Mouse (Mus musculus) G1E-ER4 (cell line): ENCODE data around the gene Marcksl1. TPM values are rescaled to one million over a fixed set of nuclear protein-coding genes. Genes with fewer than 3 reads are reported as not detected.

Experiments used
- GATA1 ChIP-seq: IDR thresholded peaks from one replicate; pipeline ENCODE4 v1.8.0; 2012; ENCODE audit warnings: low read length, inconsistent platforms
- polyA plus RNA-seq: library from polyadenylated mRNA; stranded (reverse); fragments of >175 nt; gene quantifications from 2 replicates; pipeline ENCODE4 v1.2.3, GENCODE M21; 2012

Gene Marcksl1
- polyA plus RNA-seq, 1 experiment: 74.7 TPM

DNA sequence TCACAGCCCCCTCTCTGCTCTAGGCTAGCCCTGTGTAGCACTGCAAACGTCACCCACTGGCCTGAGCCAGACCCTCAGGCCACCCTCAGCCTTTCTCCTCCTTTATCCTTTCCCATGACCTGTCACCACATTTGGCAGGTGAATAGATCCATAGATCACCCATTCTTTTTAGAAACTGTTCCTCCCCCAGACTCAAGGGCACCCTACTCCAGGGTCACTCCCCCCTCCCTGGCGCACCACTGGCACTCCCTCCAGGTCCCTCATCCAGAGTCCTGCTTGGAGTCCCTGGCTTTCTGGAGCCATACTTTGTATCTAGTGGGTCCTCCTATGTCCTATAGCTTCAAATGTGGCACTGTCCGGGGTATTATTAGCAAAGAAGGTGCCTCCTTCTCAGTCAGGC, 7.9 kb upstream of the Marcksl1 start:
- TF ChIP-seq GATA1: no peak

DNA sequence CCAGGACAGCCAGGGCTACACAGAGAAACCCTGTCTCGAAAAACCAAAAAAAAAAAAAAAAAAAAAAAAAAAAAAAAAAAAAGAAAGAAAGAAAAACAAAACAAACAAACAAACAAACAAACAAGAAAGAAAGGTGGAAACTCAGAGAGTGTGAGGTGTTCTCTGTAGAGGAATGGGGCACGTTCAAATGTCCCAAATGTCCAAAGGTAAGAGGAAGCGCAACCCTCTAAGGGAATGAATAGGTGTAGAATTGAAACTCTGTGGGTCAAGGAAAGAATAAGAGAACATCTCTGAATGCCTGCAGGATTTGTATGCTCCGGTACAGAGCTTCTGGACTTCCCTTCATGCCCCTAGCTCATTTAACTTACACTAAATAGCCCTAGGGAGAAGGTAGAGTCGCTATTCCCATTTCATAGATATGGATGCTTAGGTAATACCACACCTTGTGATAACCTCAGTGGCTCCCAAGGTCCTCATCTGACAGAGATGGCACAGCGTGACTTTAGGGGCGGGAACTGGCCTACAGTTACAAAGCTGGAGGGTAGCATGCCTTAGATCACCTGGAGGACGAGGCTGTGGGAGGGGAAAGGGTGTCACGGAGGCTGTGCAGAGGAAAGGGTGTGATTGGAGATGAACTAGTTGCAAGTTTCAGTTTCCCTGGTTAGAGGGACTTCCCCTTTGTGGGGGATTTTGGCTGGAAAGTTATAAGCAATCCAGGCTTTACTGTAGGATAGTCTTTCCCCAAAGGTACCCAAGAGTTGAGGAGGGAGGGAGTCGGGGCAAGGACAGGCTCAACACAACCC, 5.7 kb upstream of the Marcksl1 start:
- no peak for TF ChIP-seq GATA1

DNA sequence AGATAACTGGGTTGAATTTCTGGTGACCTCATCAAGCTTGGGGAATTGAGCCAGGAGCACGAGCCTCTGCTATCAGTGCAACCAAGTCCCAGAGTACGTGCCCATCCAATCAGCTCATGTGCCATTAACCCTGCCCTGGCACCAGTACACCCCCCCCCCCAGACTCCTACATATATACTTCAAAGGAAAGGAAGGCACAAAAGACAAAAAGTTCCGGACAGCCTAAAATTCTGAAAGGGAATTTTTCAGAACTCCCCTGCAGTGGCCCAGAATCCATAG, 5.2 kb upstream of the Marcksl1 start:
- no peak for TF ChIP-seq GATA1

DNA sequence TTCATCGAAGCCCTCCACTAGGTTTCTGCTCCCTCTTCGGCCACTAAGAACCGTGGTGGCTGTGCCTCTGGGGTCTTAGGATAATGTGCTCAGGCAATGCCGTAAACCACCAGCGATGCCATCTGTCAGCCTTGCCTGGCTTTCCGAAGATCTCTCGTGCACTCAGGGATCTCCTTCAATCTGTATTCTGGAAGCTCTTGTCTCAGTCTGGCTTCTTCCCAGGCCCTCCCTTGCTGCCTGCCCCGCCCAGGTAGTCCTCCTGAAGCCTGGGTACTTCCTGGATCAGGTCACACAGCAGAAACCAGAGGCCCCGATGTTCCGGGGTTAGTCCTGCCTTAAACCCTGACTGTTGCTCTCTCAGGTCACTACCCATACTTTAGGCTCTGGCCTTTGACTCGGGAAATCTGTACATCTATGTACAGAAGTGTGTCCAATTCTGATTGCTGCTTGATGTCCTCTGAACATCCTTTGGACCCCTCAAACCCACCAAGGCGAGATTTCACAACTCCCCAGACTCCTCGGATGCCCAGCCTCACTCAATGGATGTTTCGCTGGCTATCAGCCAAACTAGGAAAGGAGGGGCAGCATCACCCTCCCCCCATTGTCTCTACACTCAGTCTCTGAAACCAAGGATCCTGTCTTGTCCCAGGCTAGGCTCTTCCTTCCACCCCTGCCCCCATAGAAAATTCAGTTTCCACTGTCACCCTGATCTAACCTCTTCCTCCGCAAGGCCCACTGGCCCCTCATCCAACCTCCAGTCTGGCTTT, 4.4 kb upstream of the Marcksl1 start:
- TF ChIP-seq GATA1: no peak

DNA sequence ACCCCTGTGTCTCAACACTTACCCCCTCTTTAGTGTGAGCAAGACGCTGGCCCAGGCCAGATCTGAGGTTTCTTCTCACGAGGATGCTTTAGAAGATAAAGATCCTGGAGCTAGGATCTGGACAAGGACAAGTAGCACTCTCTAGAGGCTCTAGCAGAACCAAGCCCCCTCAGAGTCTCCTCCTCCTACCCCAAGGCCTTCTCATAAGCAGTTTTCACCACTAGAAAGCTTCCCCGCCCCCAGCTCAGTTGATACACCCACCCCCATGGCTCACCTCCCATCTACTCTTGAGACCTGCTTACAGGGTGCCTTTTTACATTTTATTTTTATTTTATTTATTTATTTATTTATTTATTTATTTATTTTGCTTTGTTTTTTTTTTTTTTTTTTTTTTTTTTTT, 3.7 kb upstream of the Marcksl1 start:
- no peak for TF ChIP-seq GATA1

DNA sequence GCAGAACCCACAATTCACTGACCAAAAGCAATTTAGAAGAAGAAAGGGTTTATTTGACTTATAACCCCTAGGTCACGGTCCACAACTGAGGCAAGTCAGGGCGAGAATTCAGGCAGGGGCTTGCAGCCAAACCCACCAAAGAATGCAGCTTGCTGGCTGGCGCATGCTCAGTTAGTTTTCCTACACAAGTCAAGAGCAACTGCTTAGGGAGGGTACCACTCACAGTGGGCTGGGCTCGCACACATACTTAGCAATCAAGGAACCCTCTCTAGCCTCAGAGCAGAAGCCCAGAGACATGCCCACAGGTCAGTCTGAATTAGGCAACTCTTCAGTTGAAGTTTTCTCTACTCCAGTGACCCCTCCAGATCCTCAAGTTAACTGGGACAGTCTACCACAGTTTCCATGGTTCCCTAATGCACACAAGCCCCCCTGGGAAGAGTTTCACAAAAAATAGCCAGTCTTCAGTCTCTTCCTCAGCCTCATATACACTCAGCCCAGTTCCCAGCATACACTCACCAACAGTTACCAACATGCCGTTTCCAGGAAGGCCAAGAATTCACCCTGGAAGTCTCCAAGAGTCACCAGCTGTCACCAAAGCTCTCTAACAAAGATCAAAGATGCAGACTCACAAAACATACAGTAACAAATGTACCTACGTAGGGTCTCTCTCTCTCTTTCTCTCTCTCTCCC, 2.5 kb upstream of the Marcksl1 start:
- TF ChIP-seq GATA1: no peak

DNA sequence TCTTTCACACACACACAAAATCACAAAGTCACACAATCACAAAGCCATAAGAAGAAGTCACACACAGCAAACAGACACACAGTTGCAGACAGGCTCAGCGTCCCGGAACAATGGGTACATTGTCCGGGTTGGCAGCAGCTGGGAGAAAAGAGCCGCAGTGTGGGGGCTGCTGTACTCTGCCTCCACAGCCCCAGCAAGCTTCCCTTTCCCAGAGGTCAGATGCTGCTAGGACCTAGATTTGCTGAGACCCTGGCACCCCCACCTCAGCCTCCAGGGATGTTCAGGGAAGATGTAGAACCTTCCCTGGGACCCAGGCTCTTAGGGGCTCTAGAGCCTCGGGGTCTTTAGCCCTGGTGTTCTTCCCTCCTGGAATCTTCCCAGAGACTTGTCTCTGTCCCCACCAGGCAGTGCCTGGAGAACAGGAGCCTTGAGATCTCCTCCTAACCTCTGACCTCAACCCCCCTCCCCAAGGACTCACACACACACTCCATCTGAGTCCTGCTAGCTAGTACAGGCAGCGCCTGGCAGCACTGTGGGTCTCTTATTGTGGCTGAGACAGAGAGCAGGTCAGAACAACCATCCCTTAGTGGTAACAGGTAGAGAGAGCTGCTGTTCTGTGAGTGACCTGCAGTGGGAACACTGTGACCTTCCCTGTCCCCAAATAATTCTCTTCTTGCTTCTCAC, 1.8 kb upstream of the Marcksl1 start:
- TF ChIP-seq GATA1: no peak

DNA sequence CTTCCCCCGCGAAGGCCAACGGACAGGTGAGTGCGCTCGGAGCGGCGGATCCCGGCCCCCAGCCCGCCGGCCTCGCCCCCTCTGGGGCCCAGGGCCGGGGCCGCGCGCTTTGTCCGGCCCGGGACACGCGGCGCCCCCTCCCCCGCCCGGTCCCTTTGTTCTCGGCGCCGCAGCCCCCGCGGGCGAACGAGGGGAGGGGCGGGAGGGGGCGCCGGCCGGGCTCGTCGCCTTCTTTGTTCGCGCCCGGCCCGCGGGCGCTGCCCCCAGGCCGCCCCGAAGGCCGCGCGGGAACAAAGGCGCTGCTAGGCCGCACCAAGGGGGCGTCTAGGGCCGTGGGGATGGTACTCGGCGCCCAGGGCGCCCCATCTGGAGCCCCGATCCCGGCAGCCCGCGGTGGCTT, 510 bp downstream of the Marcksl1 start:
- TF ChIP-seq GATA1: no peak

DNA sequence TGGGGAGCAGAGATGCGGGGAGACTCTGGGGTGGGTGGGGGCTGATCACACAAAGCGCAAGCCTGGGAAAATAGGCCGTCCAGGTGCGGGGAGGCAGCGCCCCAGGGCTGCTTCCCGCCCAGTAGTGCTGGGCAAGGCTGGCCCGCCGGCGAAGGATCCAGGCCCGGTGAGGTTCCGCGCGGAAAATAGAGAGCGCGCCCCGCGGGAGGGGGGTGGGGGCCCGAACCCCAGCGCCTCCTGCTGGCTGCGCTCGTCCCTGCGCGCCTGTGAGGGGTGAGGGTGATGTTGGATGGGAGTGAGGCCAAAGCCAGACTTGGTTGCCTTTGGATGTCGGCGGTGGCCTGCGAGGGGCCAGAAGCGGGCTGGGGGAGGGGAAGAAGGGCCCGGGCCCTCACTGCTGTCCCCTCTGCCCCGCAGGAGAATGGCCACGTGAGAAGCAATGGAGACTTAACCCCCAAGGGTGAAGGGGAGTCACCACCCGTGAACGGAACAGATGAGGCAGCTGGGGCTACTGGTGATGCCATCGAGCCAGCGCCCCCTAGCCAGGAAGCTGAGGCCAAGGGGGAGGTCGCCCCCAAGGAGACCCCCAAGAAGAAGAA, 1.0 kb downstream of the Marcksl1 start:
- no peak for TF ChIP-seq GATA1

DNA sequence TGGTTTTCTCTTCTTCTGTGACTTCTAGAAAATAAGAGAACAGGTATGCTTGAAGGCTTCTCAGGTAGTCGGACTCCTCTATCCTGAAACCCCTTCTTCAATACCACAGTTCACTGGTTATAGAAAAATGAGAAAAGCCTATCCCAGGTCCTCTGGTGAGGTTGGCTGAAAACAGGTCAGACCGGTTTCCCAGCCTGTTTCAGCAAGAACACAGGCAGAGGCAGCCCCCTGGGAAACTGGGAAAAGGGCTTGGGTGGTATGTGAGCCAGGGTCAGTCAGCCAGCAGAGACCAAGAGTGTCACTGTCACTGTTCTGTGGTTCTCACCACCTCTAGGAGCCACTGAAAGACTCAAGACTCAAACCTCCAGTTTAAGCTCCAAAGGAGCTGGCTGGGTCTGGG, 3.5 kb downstream of the Marcksl1 start:
- no peak for TF ChIP-seq GATA1

DNA sequence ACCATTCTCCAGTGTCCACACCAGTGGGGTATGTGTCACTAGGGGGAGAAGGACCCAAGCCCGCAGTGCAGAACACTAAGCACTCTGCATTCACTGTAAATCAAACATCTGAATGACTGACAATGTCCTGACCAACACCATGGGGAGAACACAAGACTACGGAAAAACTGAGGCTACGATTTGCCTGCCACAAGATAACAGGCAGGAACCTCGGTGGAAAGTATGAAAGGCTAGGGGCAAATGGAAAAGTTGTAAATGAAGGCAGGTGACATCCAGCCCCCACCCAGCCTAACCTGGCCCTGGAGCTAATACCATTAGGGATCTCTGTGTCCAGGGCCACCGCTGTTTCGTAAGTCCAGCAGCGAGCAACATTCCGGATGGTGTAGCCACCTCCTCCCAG, 5.1 kb downstream of the Marcksl1 start:
- TF ChIP-seq GATA1: no peak

DNA sequence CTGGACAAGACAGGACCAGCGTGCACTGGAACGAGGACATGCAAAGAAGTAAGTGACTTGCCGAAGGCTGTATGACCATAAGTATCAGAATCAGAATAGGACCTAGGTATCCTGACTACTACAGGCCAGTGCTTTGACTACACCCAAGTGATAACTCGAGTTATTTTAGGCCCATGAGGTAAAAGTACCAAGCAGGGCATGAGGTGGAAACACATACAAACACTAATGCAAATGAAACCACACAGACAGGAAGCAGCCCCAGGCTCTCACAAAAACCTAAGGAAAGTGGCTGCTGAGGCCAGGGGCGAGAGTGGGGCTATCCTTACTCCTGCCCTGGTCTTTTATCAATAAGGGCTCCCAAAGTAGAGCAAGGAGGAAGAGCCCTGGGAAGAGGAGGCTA, 12.0 kb downstream of the Marcksl1 start:
- TF ChIP-seq GATA1: no peak

DNA sequence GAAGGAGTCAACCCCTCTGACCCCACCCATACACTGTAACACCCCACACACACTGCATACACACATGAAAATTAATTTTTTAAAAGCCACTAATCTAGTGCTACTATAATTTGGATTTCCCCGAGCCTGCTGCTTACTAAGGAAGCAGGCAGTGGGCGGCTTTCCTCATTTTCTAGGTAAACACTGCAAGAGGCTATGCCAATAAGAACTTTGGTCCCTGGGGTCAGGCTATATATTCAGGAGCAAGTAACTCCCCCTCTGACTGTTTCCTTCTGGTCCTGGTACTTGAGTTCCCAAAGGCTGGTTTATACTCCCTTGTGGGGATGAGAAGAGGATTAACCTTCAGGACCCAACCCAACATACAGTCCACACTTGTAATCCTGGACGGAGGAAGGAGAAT, 12.5 kb downstream of the Marcksl1 start:
- TF ChIP-seq GATA1: no peak

DNA sequence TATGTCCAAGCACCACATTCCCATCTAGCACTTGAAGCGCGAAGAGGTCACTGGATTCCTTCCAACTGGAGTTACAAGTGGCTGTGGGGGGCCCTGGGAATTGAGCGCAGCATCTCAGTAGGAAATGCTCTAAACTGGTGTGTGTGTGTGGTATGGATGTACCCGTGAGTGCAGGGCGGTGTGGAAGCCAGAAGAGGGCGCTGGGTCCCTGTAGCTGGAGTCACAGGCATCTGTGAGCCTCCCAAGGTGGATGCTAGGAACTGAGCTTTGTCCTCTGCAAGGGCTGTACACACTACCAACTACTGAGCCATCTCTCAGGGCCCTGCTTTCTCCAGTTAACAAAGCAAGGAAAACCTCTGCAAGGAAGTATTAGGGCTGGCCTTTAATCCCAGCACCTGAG, 26.6 kb downstream of the Marcksl1 start:
- no peak for TF ChIP-seq GATA1

DNA sequence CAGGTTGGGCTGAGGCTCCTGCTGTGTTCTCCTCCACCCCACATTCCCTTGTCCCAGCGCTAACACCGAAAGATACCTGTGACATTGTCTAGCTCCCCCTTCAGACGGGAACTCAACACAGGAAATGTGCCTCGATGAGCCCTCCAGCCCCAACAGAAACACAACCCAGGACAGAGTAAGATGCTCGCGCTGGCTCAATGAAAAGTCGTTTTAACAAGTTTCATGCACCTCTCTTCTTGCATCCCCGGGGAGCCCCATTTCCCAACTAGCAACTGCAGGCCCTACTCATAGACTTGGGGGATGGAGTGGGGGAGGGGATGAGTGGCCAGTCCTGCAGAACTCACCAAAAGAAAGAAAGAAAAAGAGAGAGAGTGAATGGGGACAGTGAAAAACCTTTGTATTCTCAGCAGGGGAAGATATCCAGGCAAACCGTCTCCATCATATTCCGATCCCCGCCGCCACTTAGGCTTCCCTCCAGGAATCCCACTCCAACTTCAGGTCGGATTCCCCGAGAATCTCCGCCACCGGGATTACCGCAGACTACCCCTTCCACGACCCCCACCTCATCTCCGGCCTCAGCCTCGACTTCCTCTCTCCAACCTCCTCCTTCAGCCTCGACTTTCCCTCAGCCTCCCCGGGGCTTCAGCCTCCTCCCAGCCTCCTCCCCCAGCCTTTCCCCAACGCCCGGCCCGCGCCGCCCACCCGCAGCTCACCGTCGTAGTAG, 28.6 kb downstream of the Marcksl1 start:
- TF ChIP-seq GATA1: no peak
